Mouse (Mus musculus): ENCODE results near the gene U2surp. TPM values are rescaled to one million over a fixed set of nuclear protein-coding genes. Genes with fewer than 3 reads are reported as not detected.

U2surp gene
- polyA plus RNA-seq, 1 experiment from 2014 or later, result 50.6 TPM

- DNase-seq (ENCODE audit: low read depth, low spot score), result no peak
- TF ChIP-seq CTCF (IDR thresholded peaks at IDR 0.05), result no peak
- no peaks in the 10 kb centered on the region for H3K27me3 ChIP-seq
- ATAC-seq, result no peak
- ChIA-PET CTCF (no interaction called here), POLR2A (interaction anchor here (0.6 kb wide), 1 partner anchor 1272 kb away, joined by 3 read pairs; no protein-coding TSS in a partner anchor)
- in situ Hi-C loops (cut with MboI; ENCODE audit: low pct_unique_long_range_greater_than_20kb), result no loop called here
These were observed 40.4 kb upstream of the U2surp start for GRCm38 (mm10) chr9:95552175-95552705.

GRCm38 (mm10) chr9:95550856-95551774 is 39.3 kb upstream of the U2surp start:
- in situ Hi-C loops (cut with MboI; ENCODE audit: low pct_unique_long_range_greater_than_20kb), result no loop called here
- ChIA-PET POLR2A (no interaction called here), CTCF (no interaction called here)
- no peaks in the 10 kb centered on the region for H3K27me3 ChIP-seq
- ATAC-seq, result no peak
- no peak for TF ChIP-seq CTCF (IDR thresholded peaks at IDR 0.05)
- no peak for DNase-seq (ENCODE audit: low read depth, low spot score)

- in situ Hi-C loops (cut with MboI; ENCODE audit: low pct_unique_long_range_greater_than_20kb), result no loop called here
- no peak for DNase-seq (ENCODE audit: low read depth, low spot score)
- no peak for ATAC-seq
- CTCF ChIA-PET, result interaction anchor here (2.1 kb wide), 1 partner anchor 10 kb away, joined by 5 read pairs; no protein-coding TSS in a partner anchor
- no peaks in the 10 kb centered on the region for H3K27me3 ChIP-seq
- POLR2A ChIA-PET, result interaction anchor here (0.7 kb wide), 1 partner anchor 83 kb away, joined by 3 read pairs; no protein-coding TSS in a partner anchor
- no peak for TF ChIP-seq CTCF (IDR thresholded peaks at IDR 0.05)
These were observed 38.0 kb upstream of the U2surp start for GRCm38 (mm10) chr9:95549626-95550411.

GRCm38 (mm10) chr9:95546679-95547078 is 34.9 kb upstream of the U2surp start:
- DNase-seq (ENCODE audit: low read depth, low spot score), result no peak
- in situ Hi-C loops (cut with MboI; ENCODE audit: low pct_unique_long_range_greater_than_20kb), result no loop called here
- no peak for TF ChIP-seq CTCF (IDR thresholded peaks at IDR 0.05)
- ATAC-seq, result peak; percentile 76
- CTCF ChIA-PET, result interaction anchor here (0.7 to 1.6 kb wide), 3 partner anchors 9 to 307 kb away, joined by 3 to 4 read pairs (median 4); no protein-coding TSS in a partner anchor
- POLR2A ChIA-PET, result no interaction called here
- no peaks in the 10 kb centered on the region for H3K27me3 ChIP-seq

- in situ Hi-C loops (cut with MboI; ENCODE audit: low pct_unique_long_range_greater_than_20kb), result no loop called here
- no peak for ATAC-seq
- TF ChIP-seq CTCF (IDR thresholded peaks at IDR 0.05), result no peak
- ChIA-PET CTCF (no interaction called here), POLR2A (no interaction called here)
- DNase-seq (ENCODE audit: low read depth, low spot score), result no peak
- H3K27me3 ChIP-seq, result peaks cover 6% of the 10 kb centered on the region
These were observed 32.8 kb upstream of the U2surp start for GRCm38 (mm10) chr9:95544598-95544997.

DNA sequence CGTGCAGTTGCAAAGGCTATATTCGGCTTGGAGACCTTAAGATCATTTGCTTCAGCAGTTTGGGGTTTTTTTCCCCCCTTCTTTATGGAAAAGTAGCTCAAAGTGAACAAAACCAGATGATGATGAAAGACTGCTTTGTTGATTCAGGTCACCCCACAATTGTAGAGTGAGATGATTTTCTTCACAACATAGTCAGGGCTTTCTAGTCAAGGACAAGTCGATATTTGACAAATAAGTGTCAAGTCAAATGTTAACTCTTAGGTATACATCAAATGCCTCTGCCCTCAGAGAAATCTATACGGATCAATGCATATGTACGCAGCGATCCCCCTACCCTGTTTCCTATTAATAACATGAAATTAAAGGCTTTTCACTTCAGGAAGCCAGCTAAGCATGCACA is 30.7 kb upstream of the U2surp start:
- peaks cover 6% of the 10 kb centered on the region for H3K27me3 ChIP-seq
- DNase-seq (ENCODE audit: low read depth, low spot score), result no peak

DNA sequence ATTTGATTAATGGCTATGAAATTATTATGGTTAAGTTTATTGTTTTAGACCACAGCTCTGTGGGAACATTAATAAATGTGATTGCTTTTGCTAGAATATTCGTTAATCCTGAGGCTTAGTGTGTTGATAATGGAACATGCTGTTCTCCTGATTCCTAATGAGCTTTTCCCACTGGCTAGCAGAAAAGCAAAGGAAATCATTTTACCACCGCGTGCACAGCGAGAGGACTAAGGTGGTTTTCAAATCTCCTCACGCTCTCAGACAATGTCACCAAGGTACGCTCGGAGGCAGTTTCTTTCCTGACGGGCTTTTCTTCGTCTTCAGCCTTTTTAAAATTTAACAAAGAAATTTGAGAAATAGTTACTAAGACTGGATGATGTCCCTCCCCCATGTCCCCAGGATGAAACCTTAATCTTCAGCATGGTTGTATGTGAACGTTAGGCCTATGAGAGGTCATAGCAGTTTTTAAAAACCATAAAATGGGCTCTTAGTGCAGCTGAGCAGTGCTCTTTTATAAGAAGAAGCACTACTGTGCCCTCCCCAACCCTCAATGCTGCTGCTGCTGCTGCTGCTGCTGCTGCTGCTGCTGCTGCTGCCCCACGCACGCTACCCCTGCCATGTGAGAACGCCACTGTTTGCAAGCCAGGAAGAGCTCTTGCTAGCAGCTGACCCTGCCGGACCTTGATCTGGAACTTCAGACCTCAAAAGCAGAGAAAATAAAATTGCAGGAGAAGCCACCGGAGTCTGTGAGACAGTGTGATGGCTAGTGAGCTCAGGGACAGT is 30.0 kb upstream of the U2surp start:
- ChIA-PET CTCF (interaction anchor here (0.7 to 1.5 kb wide), 3 partner anchors 154 to 178 kb away, joined by 3 to 4 read pairs (median 3); no protein-coding TSS in a partner anchor), POLR2A (no interaction called here)
- in situ Hi-C loops (cut with MboI; ENCODE audit: low pct_unique_long_range_greater_than_20kb), result no loop called here
- ATAC-seq (no peak), DNase-seq (ENCODE audit: low read depth, low spot score) (no peak)
- H3K27me3 ChIP-seq, result peaks cover 6% of the 10 kb centered on the region
- TF ChIP-seq CTCF (IDR thresholded peaks at IDR 0.05), result no peak

More for the DNA sequence above, 30.7 kb upstream of the U2surp start:
- TF ChIP-seq CTCF (IDR thresholded peaks at IDR 0.05), result no peak
- ChIA-PET POLR2A (no interaction called here), CTCF (interaction anchor here (0.8 to 1.0 kb wide), 2 partner anchors 155 to 311 kb away, joined by 3 read pairs; no protein-coding TSS in a partner anchor)
- ATAC-seq, result no peak
- in situ Hi-C loops (cut with MboI; ENCODE audit: low pct_unique_long_range_greater_than_20kb), result no loop called here

DNA sequence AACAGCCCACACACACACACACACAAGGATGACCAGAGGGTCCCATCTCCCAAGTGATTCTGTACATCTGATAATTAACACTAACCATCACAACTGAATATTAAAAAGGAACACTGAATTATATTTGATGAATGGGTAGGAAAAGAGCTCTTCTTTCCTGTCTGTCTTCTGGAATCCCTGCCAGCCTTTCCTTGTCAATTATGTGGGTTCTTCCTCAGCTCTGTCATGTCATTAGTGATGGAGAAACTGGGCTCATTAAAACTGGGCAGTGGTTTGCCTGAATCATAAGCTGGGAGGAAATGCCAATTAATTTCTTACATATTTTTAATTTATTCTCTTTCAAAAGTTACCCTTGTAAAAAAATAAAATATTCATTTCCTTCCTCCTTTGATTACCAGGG is 29.4 kb upstream of the U2surp start:
- POLR2A ChIA-PET, result no interaction called here
- TF ChIP-seq CTCF (IDR thresholded peaks at IDR 0.05), result no peak
- DNase-seq (ENCODE audit: low read depth, low spot score) (no peak), ATAC-seq (no peak)
- peaks cover 6% of the 10 kb centered on the region for H3K27me3 ChIP-seq
- in situ Hi-C loops (cut with MboI; ENCODE audit: low pct_unique_long_range_greater_than_20kb), result no loop called here
- CTCF ChIA-PET, result interaction anchor here (0.7 to 1.5 kb wide), 2 partner anchors 155 to 178 kb away, joined by 3 to 4 read pairs; no protein-coding TSS in a partner anchor

GRCm38 (mm10) chr9:95540487-95540886 is 28.7 kb upstream of the U2surp start:
- CTCF ChIA-PET, result interaction anchor here (1.0 to 1.5 kb wide), 5 partner anchors 9 to 179 kb away, joined by 3 to 5 read pairs (median 4); no protein-coding TSS in a partner anchor
- peak; percentile 62 for ATAC-seq

More at GRCm38 (mm10) chr9:95540487-95540886, 28.7 kb upstream of the U2surp start:
- TF ChIP-seq CTCF (IDR thresholded peaks at IDR 0.05), result peak; percentile 90
- POLR2A ChIA-PET, result no interaction called here
- in situ Hi-C loops (cut with MboI; ENCODE audit: low pct_unique_long_range_greater_than_20kb), result no loop called here
- peaks cover 6% of the 10 kb centered on the region for H3K27me3 ChIP-seq
- DNase-seq (ENCODE audit: low read depth, low spot score), result no peak

Data from Patski (cell line).